Mouse (Mus musculus) E14TG2a.4 (cell line): ENCODE results near the gene Kpna6.

Source experiments
- H3K27me3 ChIP-seq: 2 replicates; pipeline ENCODE4 v1.6.1; 2014; ENCODE audit warnings: low read length, control low read depth; ENCODE audit not compliant: insufficient read depth
- H3K36me3 ChIP-seq: 2 replicates; pipeline ENCODE4 v1.6.1; 2014; ENCODE audit warnings: low read length, control low read depth; ENCODE audit not compliant: insufficient read depth
- H3K4me1 ChIP-seq: replicated peaks from 2 replicates; pipeline ENCODE4 v1.6.1; 2014; ENCODE audit warnings: low read depth, low read length, control low read depth
- H3K4me3 ChIP-seq: replicated peaks from 2 replicates; pipeline ENCODE4 v1.5.1; 2014; ENCODE audit warnings: mild to moderate bottlenecking, low read length
- H3K9me3 ChIP-seq: 2 replicates; pipeline ENCODE4 v1.6.1; 2014; ENCODE audit warnings: low read length, control low read depth
- CTCF ChIP-seq: conservative IDR thresholded peaks from 2 replicates; pipeline ENCODE4 v1.5.1; 2014; ENCODE audit warnings: low read length
- NANOG ChIP-seq: IDR thresholded peaks from 2 replicates; pipeline ENCODE4 v1.6.1; 2014; ENCODE audit warnings: borderline replicate concordance, low read length, mixed read lengths
- POU5F1 ChIP-seq: IDR thresholded peaks from 2 replicates; pipeline ENCODE4 v1.6.1; 2014; ENCODE audit warnings: low read length, borderline replicate concordance

Gene Kpna6

DNA sequence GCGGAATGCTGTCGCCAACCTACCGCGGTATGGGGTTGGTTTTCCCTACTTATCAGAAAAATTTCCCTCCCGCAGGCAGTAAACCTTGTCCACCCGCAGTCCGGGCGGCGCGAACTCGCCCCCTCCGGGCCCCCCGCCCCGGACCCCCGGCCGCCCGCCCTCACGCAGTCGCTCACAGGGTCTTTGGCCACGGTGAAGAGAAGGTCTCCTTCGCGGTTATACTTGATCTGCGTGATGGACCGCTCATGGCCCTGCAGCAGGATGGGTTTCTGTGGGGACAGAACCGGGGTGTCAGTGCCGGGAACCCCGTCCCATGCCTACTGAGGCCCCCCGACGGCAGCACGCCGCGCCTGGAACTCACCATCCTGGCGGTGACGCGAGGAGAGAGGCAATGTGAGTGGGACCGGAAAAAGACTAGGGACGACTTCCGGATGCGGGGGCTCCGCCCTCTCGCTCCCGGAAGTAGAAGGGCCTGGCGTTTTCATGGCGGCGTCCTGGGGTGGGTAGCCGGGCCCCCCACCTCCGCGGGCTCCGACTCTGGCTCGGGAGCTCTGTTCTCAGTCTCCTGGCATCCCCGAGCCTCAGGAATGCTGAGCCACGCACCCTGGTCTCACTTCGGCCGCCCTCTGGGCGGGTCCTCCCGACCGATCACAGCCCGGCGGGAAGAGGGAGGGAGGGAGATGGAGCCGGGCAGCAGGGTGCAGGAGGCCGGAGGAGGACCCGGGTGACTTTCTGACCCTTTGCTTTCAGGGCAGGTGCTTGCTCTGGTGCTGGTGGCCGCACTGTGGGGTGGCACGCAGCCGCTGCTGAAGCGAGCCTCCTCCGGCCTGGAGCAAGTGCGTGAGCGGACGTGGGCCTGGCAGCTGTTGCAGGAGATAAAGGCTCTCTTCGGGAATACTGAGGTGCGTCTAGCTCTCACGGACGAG lies 72.1 kb downstream of the Kpna6 start, which contains the start of the genes Eif3i and Tmem234:
Eif3i (minus strand) TSS at position 416 of the 926 bp plus-strand sequence.
Tmem234 (plus strand) TSS at position 436 of the 926 bp plus-strand sequence.
- Histone ChIP-seq H3K27me3 (no peaks in the 10 kb centered on the region), H3K4me1 (peaks cover 68% of the 10 kb centered on the region), H3K9me3 (no peaks in the 10 kb centered on the region), H3K4me3 (peak within 1 kb of the TSS; percentile 100), H3K36me3 (peaks cover 76% of the 10 kb centered on the region)
- no peak for TF ChIP-seq NANOG
- TF ChIP-seq POU5F1, result no peak
- TF ChIP-seq CTCF, result no peak
